Mouse (Mus musculus) intestine, embryonic 15.5 days (tissue): ENCODE results near the gene Sorcs2. TPM values are rescaled to one million over a fixed set of nuclear protein-coding genes. Genes with fewer than 3 reads are reported as not detected.

Experiments used
- ATAC-seq: fragments of 200-750 bp; cut with Nextera tagmentation; 2 replicates; pipeline ENCODE4 v1.8.0; 2017; ENCODE audit warnings: moderate TSS enrichment, moderate library complexity
- H3K27ac ChIP-seq: fragments of 300-500 bp; sonication (generic); 2 replicates; pipeline ENCODE4 v1.5.1; 2015; ENCODE audit warnings: mild to moderate bottlenecking, inconsistent platforms
- H3K27me3 ChIP-seq: fragments of 300-500 bp; sonication (generic); replicated peaks from 2 replicates; pipeline ENCODE4 v1.6.1; 2015; ENCODE audit warnings: inconsistent platforms
- H3K36me3 ChIP-seq: fragments of 300-500 bp; sonication (generic); 2 replicates; pipeline ENCODE4 v1.6.1; 2015; ENCODE audit warnings: inconsistent platforms
- H3K4me1 ChIP-seq: fragments of 300-500 bp; sonication (generic); replicated peaks from 2 replicates; pipeline ENCODE4 v1.6.1; 2015; ENCODE audit warnings: inconsistent platforms
- H3K4me2 ChIP-seq: fragments of 300-500 bp; sonication (generic); replicated peaks from 2 replicates; pipeline ENCODE4 v1.6.1; 2015; ENCODE audit warnings: mild to moderate bottlenecking, inconsistent platforms
- H3K4me3 ChIP-seq: fragments of 300-500 bp; sonication (generic); replicated peaks from 2 replicates; pipeline ENCODE4 v1.5.1; 2015; ENCODE audit warnings: inconsistent platforms
- H3K9ac ChIP-seq: fragments of 300-500 bp; sonication (generic); 2 replicates; pipeline ENCODE4 v1.6.1; 2015; ENCODE audit warnings: inconsistent platforms
- H3K9me3 ChIP-seq: fragments of 300-500 bp; sonication (generic); 2 replicates; pipeline ENCODE4 v1.6.1; 2016; ENCODE audit warnings: inconsistent platforms
- WGBS: fragments of 180-500 bp; shearing (Covaris S2); methylation state at CpG from one replicate; pipeline ENCODE4 v1.1.7; 2015; 5-methylcytosine and 5-hydroxymethylcytosine counted together
- polyA plus RNA-seq: library from polyadenylated mRNA; unstranded; fragments of >200 nt; fragmentation: Nextera tagmentation; extraction: Ambion mirVana; gene quantifications from 2 replicates; pipeline ENCODE4 v1.2.1, GENCODE M21; 2015

The Sorcs2 gene
- polyA plus RNA-seq, 1 experiment from 2014 or later = 9.6 TPM

DNA sequence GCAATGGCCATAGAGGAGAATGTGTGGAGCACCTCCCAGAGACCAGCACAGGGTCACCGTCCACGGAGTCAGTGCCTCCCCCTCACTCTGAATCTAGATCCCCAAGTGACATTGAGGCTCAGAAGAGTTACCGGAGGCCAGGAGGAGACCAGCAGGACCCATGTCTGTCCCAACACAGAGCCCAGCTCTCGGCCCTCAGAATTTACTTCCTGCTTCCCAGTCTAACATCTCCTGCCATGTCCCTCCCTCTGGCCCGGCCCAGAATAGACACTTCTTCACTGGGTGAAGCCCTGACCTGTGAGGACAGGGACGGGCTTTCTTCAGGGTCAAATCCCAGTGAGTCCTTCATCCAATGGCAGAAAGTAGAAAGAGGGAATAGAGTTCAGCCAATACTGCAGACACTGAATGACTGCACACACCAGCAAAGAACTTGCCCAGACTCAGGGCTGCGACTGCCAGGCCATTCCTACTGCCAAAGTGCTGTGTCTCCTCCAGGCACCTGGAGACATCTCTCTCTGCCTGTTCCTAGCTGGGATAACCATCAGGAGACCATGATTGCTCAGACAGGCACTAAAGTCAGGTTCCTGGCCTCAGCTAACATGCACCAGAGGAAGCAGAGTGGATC, 29.3 kb downstream of the Sorcs2 start:
- Histone ChIP-seq H3K27me3 (no peaks in the 10 kb centered on the region), H3K4me3 (no peak overlapping the region), H3K27ac (peak overlapping the region; percentile 22; the same call in 1 of the 2 replicates), H3K9me3 (no peaks in the 10 kb centered on the region), H3K4me1 (peaks cover 48% of the 10 kb centered on the region), H3K36me3 (no peaks in the 10 kb centered on the region), H3K4me2 (no peak overlapping the region), H3K9ac (no peak overlapping the region)
- WGBS = 77% methylated on average over 7 of the region's 7 CpGs
- no peak for ATAC-seq

DNA sequence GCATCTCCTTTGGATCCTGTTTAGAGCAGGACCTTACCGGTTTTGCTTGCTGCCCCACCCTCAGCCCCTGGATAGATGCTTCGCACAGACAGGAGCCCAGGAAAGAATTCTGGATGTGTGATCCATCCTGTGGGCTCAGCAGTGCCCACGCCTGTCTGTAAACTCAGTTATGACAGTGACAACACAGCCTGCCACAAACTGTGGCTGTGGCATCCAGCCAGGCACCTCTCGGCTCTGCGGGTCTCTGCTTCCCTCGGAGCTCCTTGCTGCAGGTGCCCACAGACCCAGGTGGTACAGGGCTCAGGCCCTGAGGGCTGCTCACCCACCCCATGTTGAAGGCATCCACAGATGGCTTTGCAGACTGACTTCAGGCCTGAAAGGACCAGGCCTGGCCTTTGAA, 30.0 kb downstream of the Sorcs2 start:
- Histone ChIP-seq H3K4me1 (peaks cover 41% of the 10 kb centered on the region), H3K27ac (no peak overlapping the region), H3K36me3 (no peaks in the 10 kb centered on the region), H3K9me3 (no peaks in the 10 kb centered on the region), H3K4me3 (no peak overlapping the region), H3K4me2 (no peak overlapping the region), H3K9ac (no peak overlapping the region), H3K27me3 (no peaks in the 10 kb centered on the region)
- no peak for ATAC-seq
- WGBS = 81% methylated on average over 6 of the region's 6 CpGs

DNA sequence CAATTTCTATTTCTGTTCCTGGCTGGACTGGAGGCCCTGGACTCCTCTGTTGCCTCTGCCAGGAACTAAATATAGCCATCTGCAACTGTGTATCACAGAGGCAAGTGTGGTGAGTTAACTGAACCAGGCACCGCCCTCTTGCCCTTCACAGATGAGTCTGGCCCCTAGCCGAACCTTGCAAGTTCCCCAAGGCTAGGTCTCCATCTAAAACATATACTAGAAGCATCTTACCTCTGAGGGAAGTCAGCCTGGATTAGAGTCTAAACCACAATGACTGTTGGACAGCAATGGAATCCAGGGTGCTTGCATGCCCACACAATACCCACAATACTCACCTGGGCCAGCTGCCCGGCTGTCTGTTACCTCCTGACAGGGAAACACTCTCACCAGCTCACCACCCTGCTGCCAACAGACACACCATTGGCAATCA, 30.7 kb downstream of the Sorcs2 start:
- Histone ChIP-seq H3K36me3 (no peaks in the 10 kb centered on the region), H3K27ac (no peak overlapping the region), H3K27me3 (no peaks in the 10 kb centered on the region), H3K4me2 (no peak overlapping the region), H3K9ac (no peak overlapping the region), H3K4me1 (peaks cover 37% of the 10 kb centered on the region), H3K9me3 (no peaks in the 10 kb centered on the region), H3K4me3 (no peak overlapping the region)
- WGBS = 59% methylated on average over 3 of the region's 3 CpGs
- no peak for ATAC-seq

DNA sequence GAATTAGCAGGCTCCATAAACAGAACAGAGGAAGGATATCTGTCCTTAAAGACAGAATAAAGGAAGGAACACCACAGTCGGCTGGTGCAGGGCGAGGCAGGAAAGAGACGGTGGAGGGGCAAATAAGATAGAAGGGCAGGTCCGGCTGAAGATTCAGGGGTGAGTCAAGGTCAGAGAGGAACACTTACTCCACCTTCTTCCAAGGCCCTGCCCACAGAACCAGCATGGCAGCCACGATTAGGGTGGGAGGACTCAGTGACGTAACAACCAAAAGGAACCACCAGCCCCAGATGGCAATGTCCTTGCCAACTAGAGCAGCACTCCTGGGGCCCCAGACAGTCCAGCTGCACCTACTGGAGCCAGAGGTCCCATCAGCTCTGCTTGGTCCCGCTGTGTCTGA, 36.2 kb downstream of the Sorcs2 start:
- no peak overlapping the region for H3K4me2 ChIP-seq
- 68% methylated on average over 7 of the region's 7 CpGs for WGBS

DNA sequence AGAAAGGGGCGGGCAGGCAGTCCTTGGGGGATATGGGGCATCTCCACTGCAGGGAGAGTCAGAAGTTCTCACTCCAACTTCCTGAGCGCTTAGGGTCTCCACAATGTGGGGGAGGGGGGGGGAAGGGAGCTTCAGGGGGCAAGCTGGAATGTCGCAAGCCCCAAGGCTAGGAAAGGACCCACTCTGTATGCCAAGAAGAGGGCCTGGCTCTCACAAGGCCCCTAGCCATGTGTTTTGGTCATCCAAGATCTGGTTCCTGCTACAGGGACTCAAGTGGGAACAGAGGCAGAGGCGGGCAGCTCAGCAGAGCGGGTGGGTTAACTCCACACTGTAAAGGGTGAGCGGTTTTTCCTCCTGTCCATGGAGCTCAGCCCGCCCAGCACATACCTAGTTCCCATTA, 37.6 kb downstream of the Sorcs2 start:
- H3K9me3 ChIP-seq = no peaks in the 10 kb centered on the region
- H3K27me3 ChIP-seq = no peaks in the 10 kb centered on the region
- no peaks in the 10 kb centered on the region for H3K36me3 ChIP-seq
- H3K4me3 ChIP-seq = no peak overlapping the region
- 0 out of 2 replicates have a peak overlapping the region, but pooled peaks have one; percentile 6 for H3K27ac ChIP-seq
- no peak overlapping the region for H3K9ac ChIP-seq
- no peak overlapping the region for H3K4me2 ChIP-seq
- no peak for ATAC-seq
- H3K4me1 ChIP-seq = peaks cover 34% of the 10 kb centered on the region
- WGBS = 78% methylated on average over 7 of the region's 7 CpGs

More for the DNA sequence above, 36.2 kb downstream of the Sorcs2 start:
- H3K27me3 ChIP-seq = no peaks in the 10 kb centered on the region
- peaks cover 37% of the 10 kb centered on the region for H3K4me1 ChIP-seq
- H3K9ac ChIP-seq = no peak overlapping the region
- H3K36me3 ChIP-seq = no peaks in the 10 kb centered on the region
- no peak overlapping the region for H3K4me3 ChIP-seq
- no peak overlapping the region for H3K27ac ChIP-seq
- H3K9me3 ChIP-seq = no peaks in the 10 kb centered on the region
- no peak for ATAC-seq

DNA sequence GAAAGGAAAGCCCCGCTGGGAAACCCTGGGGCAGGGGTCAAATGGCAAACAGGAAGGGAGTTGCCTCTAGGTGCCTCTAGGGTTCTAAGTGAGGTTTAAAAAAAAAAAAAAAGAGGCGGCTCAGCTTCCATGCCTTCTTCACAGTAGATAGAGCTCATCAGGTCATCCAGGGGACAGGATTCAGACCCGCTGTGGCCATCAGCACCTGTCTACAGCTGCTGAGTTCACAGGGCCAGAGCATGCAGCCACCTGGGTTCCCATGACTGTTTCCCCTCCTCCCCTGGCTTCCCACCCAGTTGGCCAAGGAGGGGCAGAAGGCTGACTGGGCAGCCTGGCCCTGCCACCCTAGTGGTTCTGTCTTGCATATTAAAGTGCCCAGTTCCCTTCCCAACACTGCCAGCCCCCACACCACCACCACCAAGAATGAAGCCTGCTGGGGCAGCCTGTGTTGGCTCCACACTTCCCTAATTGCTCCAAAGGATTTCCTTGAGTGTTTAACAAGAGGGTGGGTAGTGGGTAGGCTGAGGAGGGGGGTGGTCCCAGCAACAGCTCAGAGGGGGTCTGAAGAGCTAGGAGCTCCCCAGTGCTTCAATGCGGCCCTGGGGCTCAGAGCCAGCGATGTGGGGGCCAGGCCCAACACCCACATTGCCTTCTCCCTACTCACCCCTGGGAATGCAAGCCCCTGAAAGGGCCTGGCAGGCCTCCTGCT, 38.2 kb downstream of the Sorcs2 start:
- Histone ChIP-seq H3K27me3 (no peaks in the 10 kb centered on the region), H3K27ac (0 out of 2 replicates have a peak overlapping the region, but pooled peaks have one; percentile 6), H3K4me1 (peaks cover 33% of the 10 kb centered on the region), H3K4me2 (no peak overlapping the region), H3K36me3 (no peaks in the 10 kb centered on the region), H3K4me3 (no peak overlapping the region), H3K9me3 (no peaks in the 10 kb centered on the region), H3K9ac (no peak overlapping the region)
- WGBS = 60% methylated on average over 5 of the region's 5 CpGs
- no peak for ATAC-seq

DNA sequence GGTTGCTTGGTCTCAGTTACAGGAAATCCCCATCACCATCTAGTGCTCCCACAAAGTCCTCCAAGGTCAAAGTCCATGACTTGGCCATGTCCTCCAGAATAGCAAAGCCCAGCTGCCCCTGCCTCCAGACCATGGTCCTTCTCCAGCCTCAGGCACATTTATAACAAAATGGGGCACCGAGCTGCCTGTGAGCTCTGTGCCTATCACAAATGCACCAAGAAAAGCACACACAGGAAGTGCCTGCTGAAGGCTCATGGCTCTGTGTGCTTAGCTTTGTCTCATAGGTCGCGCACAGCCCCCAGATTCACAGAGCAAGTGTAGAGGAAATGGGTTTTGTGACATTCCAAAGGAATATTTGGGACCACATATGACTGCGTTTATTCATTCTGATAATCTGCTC, 39.8 kb downstream of the Sorcs2 start:
- no peaks in the 10 kb centered on the region for H3K27me3 ChIP-seq
- no peak overlapping the region for H3K27ac ChIP-seq
- no peaks in the 10 kb centered on the region for H3K36me3 ChIP-seq
- no peak overlapping the region for H3K9ac ChIP-seq
- H3K9me3 ChIP-seq = no peaks in the 10 kb centered on the region
- H3K4me2 ChIP-seq = no peak overlapping the region
- ATAC-seq = no peak
- H3K4me3 ChIP-seq = no peak overlapping the region
- 61% methylated on average over 4 of the region's 4 CpGs for WGBS
- peaks cover 42% of the 10 kb centered on the region for H3K4me1 ChIP-seq

DNA sequence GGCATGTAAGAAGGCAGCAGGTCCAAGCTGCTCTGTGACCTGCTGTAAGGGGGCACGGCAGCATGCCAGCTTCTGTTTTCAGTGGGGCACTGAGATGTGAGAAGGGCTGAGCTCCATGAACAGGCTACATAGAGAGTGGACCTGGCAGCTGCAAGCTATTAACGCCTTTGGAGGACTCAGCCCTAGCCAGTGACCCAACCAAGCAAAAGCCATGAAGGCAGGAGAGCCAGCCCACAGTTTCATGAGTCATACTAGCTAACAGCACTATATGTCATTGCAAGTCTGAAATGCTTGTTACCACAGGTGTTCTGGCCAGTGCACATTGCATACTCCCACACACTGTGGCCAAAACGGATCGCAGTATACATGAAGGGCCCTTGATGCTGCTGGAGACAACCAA, 41.3 kb downstream of the Sorcs2 start:
- H3K4me3 ChIP-seq = no peak overlapping the region
- H3K4me2 ChIP-seq = no peak overlapping the region
- no peaks in the 10 kb centered on the region for H3K9me3 ChIP-seq
- ATAC-seq = no peak
- H3K27me3 ChIP-seq = no peaks in the 10 kb centered on the region
- no peaks in the 10 kb centered on the region for H3K36me3 ChIP-seq
- H3K9ac ChIP-seq = no peak overlapping the region
- H3K4me1 ChIP-seq = peaks cover 42% of the 10 kb centered on the region
- no peak overlapping the region for H3K27ac ChIP-seq
- 81% methylated on average over 4 of the region's 4 CpGs for WGBS

DNA sequence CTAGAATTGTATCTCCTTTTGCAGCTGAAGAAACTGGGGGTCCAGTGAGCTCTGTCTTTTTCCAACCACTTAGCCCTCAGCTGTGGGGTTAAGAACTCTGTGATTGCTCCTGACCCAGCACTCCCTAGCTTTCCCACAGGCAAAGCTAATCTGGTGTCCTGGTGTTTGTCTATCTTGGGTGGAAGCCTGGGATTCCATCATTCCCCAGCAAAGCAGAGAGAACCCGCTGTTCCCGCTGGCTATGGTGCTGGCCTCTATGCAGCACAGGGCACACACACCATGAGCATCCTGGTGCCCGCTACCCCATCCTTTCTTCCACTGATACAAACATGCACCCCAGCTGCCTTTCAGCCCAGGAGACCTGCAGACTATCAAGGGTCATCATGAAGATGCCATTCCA, 42.3 kb downstream of the Sorcs2 start:
- Histone ChIP-seq H3K4me3 (no peak overlapping the region), H3K36me3 (no peaks in the 10 kb centered on the region), H3K9ac (no peak overlapping the region), H3K27ac (no peak overlapping the region), H3K4me2 (no peak overlapping the region), H3K27me3 (no peaks in the 10 kb centered on the region), H3K4me1 (peaks cover 36% of the 10 kb centered on the region), H3K9me3 (no peaks in the 10 kb centered on the region)
- 76% methylated on average over 3 of the region's 3 CpGs for WGBS
- ATAC-seq = no peak

DNA sequence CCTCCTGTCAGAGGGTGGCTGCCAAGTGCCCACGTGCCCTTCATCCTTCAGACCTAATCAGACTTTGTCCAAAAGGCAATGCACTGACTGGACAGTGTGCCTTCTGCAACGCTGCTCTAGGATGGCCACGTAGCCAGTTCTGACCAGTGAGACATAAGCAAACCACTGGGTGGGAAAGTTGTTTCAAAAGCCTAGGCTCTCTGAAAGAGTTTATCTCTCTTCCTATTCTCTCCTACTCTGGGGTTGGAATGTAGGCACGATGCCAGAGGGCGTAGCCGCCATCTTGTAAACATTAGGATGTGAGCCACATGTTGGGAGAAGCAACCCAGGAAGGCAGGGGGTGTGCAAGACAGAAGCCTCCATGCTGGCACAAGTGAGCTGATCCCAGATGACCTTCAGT, 44.3 kb downstream of the Sorcs2 start:
- ATAC-seq = peak; percentile 50
- Histone ChIP-seq H3K4me1 (peaks cover 24% of the 10 kb centered on the region), H3K27ac (peak overlapping the region; percentile 8; the same call in 1 of the 2 replicates), H3K9ac (no peak overlapping the region), H3K4me3 (no peak overlapping the region), H3K4me2 (no peak overlapping the region), H3K9me3 (no peaks in the 10 kb centered on the region), H3K36me3 (no peaks in the 10 kb centered on the region), H3K27me3 (no peaks in the 10 kb centered on the region)
- WGBS = 61% methylated on average over 6 of the region's 6 CpGs

DNA sequence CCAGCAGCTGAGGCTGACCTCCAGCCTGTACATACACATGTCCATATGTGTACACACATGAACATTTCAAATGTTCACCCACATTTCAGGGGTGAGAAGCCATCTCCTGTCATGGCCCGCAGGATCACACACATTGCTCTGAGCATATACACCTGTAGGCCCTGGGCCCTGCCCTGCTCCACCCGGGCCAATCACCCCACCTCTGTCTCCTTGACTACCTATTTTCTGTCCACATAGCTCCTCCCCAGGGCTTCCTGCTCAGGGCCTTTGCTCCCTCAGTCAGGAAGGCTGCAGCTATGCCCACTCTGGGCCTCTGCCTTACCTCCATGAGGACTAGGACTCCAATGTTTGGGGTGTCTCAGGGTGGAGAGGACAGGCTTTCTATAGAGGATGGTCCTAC, 44.7 kb downstream of the Sorcs2 start:
- WGBS = 57% methylated on average over 2 of the region's 2 CpGs
- Histone ChIP-seq H3K4me3 (no peak overlapping the region), H3K4me1 (peaks cover 20% of the 10 kb centered on the region), H3K9ac (no peak overlapping the region), H3K27ac (peak overlapping the region; percentile 8; the same call in 1 of the 2 replicates), H3K36me3 (no peaks in the 10 kb centered on the region), H3K9me3 (no peaks in the 10 kb centered on the region), H3K4me2 (no peak overlapping the region), H3K27me3 (no peaks in the 10 kb centered on the region)
- ATAC-seq = peak; percentile 83

DNA sequence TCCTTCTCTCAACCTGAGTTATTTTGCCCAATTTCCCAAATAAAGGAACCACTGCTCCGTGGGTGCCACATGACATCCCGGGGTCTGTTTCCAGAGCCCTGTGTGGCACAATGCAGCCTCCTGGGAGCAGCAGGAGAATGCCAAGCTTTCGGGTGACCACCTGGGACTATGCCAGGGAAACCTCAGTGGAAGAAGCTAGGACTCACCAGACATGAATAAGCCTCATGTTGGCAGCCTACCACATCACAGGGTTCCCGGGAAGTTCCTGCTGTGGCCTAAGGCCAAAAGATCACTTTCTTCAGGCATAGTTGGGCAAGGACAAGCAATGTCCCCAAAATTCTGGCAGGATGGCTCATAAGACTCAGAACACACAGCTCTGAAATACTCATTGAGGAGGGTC, 51.2 kb downstream of the Sorcs2 start:
- H3K4me1 ChIP-seq = no peaks in the 10 kb centered on the region
- no peak overlapping the region for H3K27ac ChIP-seq
- H3K4me2 ChIP-seq = no peak overlapping the region
- 88% methylated on average over 4 of the region's 4 CpGs for WGBS
- no peak overlapping the region for H3K9ac ChIP-seq
- no peak for ATAC-seq
- no peaks in the 10 kb centered on the region for H3K36me3 ChIP-seq
- no peaks in the 10 kb centered on the region for H3K27me3 ChIP-seq
- H3K9me3 ChIP-seq = no peaks in the 10 kb centered on the region
- no peak overlapping the region for H3K4me3 ChIP-seq

DNA sequence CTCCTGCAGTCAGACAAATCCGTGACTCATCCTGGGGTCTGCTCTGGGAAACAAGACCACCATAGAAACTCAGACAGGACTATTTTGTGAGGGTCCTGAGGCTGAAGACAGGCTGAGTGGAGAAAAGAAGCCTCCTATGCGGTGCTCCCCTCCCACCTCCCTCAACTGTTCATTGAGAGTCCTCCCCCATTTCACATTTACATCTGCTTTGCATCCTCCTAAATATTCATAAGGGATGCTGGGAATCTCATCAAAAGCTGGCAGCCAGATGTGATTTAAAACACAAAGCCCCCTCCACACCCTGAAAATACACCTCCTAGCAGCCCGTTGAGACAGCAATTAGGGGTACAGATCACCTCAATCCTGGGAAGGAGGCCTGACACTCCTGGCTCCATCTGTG, 58.7 kb downstream of the Sorcs2 start:
- WGBS = 67% methylated on average over 3 of the region's 3 CpGs
- no peak for ATAC-seq

More for the DNA sequence above, 58.7 kb downstream of the Sorcs2 start:
- no peaks in the 10 kb centered on the region for H3K36me3 ChIP-seq
- H3K9ac ChIP-seq = no peak overlapping the region
- no peaks in the 10 kb centered on the region for H3K9me3 ChIP-seq
- H3K27ac ChIP-seq = no peak overlapping the region
- H3K4me3 ChIP-seq = no peak overlapping the region
- 0 out of 2 replicates have a peak, but pooled peaks cover 3% of the 10 kb centered on the region for H3K4me1 ChIP-seq
- no peaks in the 10 kb centered on the region for H3K27me3 ChIP-seq
- H3K4me2 ChIP-seq = no peak overlapping the region
